Mouse (Mus musculus) limb, embryonic 14.5 days (tissue): ENCODE results near the gene Cdk1. TPM values are rescaled to one million over a fixed set of nuclear protein-coding genes. Genes with fewer than 3 reads are reported as not detected.

Experiments
- ATAC-seq: fragments of 200-750 bp; cut with Nextera tagmentation; 2 replicates; pipeline ENCODE4 v1.8.0; 2017; ENCODE audit warnings: low read depth, moderate number of reproducible peaks, moderate TSS enrichment; ENCODE audit not compliant: low FRiP score
- DNase-seq: peaks from one replicate; pipeline ENCODE4 v3.0.0-alpha.2; 2015; ENCODE audit warnings: low spot score
- H3K27ac ChIP-seq: fragments of 300-500 bp; sonication (generic); replicated peaks from 2 replicates; pipeline ENCODE4 v1.5.1; 2014; ENCODE audit warnings: low read depth, mild to moderate bottlenecking, low read length, moderate library complexity, mixed read lengths
- H3K27me3 ChIP-seq: fragments of 300-500 bp; sonication (generic); 2 replicates; pipeline ENCODE4 v1.6.1; 2014; ENCODE audit warnings: low read length, mixed read lengths; ENCODE audit not compliant: control insufficient read depth, insufficient read depth
- H3K36me3 ChIP-seq: fragments of 300-500 bp; sonication (generic); 2 replicates; pipeline ENCODE4 v1.6.1; 2014; ENCODE audit warnings: mild to moderate bottlenecking, low read length, moderate library complexity, mixed read lengths; ENCODE audit not compliant: control insufficient read depth, insufficient read depth
- H3K4me1 ChIP-seq: fragments of 300-500 bp; sonication (generic); 2 replicates; pipeline ENCODE4 v1.6.1; 2014; ENCODE audit warnings: antibody characterized with exemption, low read length, mixed read lengths; ENCODE audit not compliant: control insufficient read depth, insufficient read depth
- H3K4me2 ChIP-seq: fragments of 300-500 bp; sonication (generic); replicated peaks from 2 replicates; pipeline ENCODE4 v1.6.1; 2014; ENCODE audit warnings: low read depth, mild to moderate bottlenecking, low read length, moderate library complexity; ENCODE audit not compliant: severe bottlenecking
- H3K4me3 ChIP-seq: fragments of 300-500 bp; sonication (generic); replicated peaks from 2 replicates; pipeline ENCODE4 v1.5.1; 2014; ENCODE audit warnings: low read length
- H3K9ac ChIP-seq: fragments of 300-500 bp; sonication (generic); 2 replicates; pipeline ENCODE4 v1.6.1; 2014; ENCODE audit warnings: mild to moderate bottlenecking, low read depth, low read length, moderate library complexity; ENCODE audit not compliant: severe bottlenecking
- H3K9me3 ChIP-seq: fragments of 300-500 bp; sonication (generic); 2 replicates; pipeline ENCODE4 v1.6.1; 2016; ENCODE audit warnings: low read length; ENCODE audit not compliant: control insufficient read depth
- POLR2A ChIP-seq: fragments of 200-500 bp; IDR thresholded peaks from 2 replicates; pipeline ENCODE4 v1.8.0; 2012; ENCODE audit warnings: inconsistent platforms, mild to moderate bottlenecking, moderate library complexity, borderline replicate concordance; ENCODE audit not compliant: insufficient read depth, insufficient read length; ENCODE audit errors: extremely low read depth
- WGBS: fragments of 180-500 bp; shearing (Covaris S2); extraction: QIAGEN DNeasy Blood & Tissue Kit; methylation state at CpG from one replicate; pipeline ENCODE4 v1.1.7; 2014; 5-methylcytosine and 5-hydroxymethylcytosine counted together
- polyA plus RNA-seq, 2 experiments: library from polyadenylated mRNA; depleted of rRNA in 1 of 2; stranded (reverse) in 1 of 2; unstranded in 1 of 2; fragments of >200 nt; fragmentation: Nextera tagmentation in 1 of 2; extraction: Ambion mirVana in 1 of 2; gene quantifications; 2 replicates each; pipeline versions ENCODE4 v1.2.1 to v1.2.3; 2012 to 2014

The Cdk1 gene
- polyA plus RNA-seq, 2 experiments, result 379 to 408 TPM

DNA sequence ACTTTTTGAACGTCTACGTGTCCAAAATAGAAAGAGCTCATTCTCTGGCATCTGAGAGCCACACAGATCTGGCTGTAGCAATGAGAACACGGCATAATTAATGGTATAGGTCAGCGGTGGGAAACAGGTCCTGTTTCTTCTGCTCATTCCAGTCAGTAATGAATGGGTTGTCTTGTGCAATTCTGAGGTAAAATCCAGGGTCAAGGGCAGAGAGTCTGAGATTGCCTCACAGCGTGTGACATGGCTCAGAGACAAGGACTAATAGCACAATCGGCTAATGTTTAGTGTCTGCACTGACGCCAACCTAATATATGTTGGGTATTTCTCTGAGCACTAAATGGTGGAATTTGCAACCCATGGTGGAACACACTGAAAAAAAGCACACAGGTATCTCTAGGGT is 52.8 kb downstream of the Cdk1 start:
- Histone ChIP-seq H3K4me3 (no peak overlapping the region), H3K36me3 (no peaks in the 10 kb centered on the region), H3K27ac (no peak overlapping the region), H3K9me3 (no peaks in the 10 kb centered on the region), H3K4me1 (no peaks in the 10 kb centered on the region), H3K4me2 (no peak overlapping the region), H3K9ac (no peak overlapping the region), H3K27me3 (no peaks in the 10 kb centered on the region)
- no peak for ATAC-seq
- no peak for DNase-seq
- no peak for TF ChIP-seq POLR2A
- 85% methylated on average over 7 of the region's 7 CpGs for WGBS

DNA sequence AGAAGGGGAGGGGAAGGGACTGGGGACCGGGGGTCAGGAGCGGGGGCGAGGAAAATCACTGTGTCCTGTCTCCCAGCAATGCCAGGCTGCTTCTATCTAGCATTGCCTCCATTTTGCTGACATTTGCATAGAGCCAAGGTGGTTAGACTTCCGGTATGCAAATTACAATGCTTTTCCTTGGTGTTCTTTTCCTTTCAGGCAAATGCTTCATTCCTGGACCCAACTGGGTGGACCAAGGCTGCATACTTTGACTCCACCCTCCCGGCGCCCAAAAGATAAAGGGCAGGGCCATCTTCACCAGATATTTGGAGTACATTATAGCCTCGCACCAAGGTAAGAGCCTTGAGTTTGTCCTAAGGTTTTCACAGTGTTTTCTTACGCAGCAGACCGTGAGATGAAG is 56.8 kb downstream of the Cdk1 start:
- H3K27me3 ChIP-seq, result no peaks in the 10 kb centered on the region
- H3K4me1 ChIP-seq, result no peaks in the 10 kb centered on the region
- no peak overlapping the region for H3K4me3 ChIP-seq
- H3K9ac ChIP-seq, result no peak overlapping the region
- H3K36me3 ChIP-seq, result no peaks in the 10 kb centered on the region
- H3K27ac ChIP-seq, result no peak overlapping the region
- no peak for DNase-seq
- H3K9me3 ChIP-seq, result no peaks in the 10 kb centered on the region
- no peak overlapping the region for H3K4me2 ChIP-seq
- WGBS, result 83% methylated on average over 9 of the region's 9 CpGs
- ATAC-seq, result no peak
- TF ChIP-seq POLR2A, result no peak

DNA sequence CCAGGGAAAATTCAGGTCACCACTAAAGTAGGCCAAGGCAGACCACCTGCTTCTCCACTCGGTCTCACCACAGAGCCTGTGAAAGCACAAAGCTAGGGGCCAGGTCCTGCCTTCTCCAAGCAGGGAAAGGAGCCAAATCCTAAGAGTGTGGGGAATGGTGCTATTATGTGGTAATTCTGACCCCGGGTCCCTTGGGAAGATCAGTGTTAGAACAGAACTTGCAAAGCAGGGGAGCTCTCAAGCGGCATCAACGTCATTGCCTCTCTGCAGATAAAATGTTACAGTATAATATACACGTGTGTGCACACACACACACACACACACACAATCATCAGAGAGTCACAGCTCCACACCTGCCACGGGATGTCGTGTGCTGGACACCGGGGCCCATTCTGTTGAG is 62.0 kb downstream of the Cdk1 start:
- ATAC-seq, result no peak
- no peak for TF ChIP-seq POLR2A
- Histone ChIP-seq H3K4me2 (no peak overlapping the region), H3K27ac (no peak overlapping the region), H3K27me3 (no peaks in the 10 kb centered on the region), H3K4me3 (no peak overlapping the region), H3K9me3 (no peaks in the 10 kb centered on the region), H3K9ac (no peak overlapping the region), H3K4me1 (no peaks in the 10 kb centered on the region), H3K36me3 (peaks cover 24% of the 10 kb centered on the region)
- 89% methylated on average over 8 of the region's 8 CpGs for WGBS
- DNase-seq, result no peak

DNA sequence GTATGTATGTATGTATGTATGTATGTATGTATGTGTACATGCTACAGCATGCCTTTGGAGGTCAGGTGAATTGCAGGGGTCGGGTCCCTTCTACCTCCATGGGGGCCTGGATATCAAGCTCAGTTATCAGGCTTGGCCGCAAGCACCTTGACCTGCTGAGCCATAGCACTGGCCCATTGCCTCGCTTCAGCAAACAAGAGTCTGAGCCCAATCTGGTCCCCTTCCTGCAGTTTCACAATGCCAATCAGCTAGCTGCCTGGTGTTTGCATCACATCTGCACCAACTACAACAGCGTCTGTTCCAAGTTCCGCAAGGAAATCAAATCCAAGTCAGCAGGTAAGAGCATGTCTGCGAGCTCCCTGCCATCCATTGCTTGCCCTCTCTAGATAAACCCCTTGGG is 64.0 kb downstream of the Cdk1 start:
- DNase-seq (no peak), ATAC-seq (no peak)
- Histone ChIP-seq H3K4me1 (no peaks in the 10 kb centered on the region), H3K27me3 (no peaks in the 10 kb centered on the region), H3K4me3 (no peak overlapping the region), H3K9me3 (no peaks in the 10 kb centered on the region), H3K27ac (no peak overlapping the region), H3K36me3 (peaks cover 39% of the 10 kb centered on the region), H3K9ac (no peak overlapping the region), H3K4me2 (no peak overlapping the region)
- WGBS, result 87% methylated on average over 6 of the region's 6 CpGs
- no peak for TF ChIP-seq POLR2A

DNA sequence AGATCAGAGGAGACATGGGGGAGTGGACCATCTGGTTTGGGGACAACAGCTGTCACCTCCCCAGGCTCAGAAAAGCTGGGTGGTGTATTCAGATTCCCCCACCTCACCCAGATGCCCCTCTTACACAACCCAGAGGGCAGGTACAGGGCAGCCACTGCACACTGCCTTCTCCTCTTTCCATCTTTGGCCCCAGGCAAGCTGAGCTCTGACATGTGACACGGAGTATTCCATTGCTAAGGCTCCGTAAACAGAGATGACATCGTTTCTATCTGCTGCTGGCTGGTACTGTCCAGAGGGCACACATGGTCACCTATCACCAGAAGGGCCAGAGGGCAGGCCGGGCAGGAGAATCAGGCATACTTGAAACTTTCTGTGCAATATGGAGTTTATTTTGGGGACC is 64.7 kb downstream of the Cdk1 start:
- Histone ChIP-seq H3K27ac (no peak overlapping the region), H3K4me3 (no peak overlapping the region), H3K4me2 (no peak overlapping the region), H3K9ac (no peak overlapping the region), H3K36me3 (peaks cover 44% of the 10 kb centered on the region), H3K4me1 (no peaks in the 10 kb centered on the region), H3K27me3 (no peaks in the 10 kb centered on the region), H3K9me3 (no peaks in the 10 kb centered on the region)
- TF ChIP-seq POLR2A, result no peak
- ATAC-seq, result no peak
- no peak for DNase-seq
- 85% methylated on average over 4 of the region's 4 CpGs for WGBS

DNA sequence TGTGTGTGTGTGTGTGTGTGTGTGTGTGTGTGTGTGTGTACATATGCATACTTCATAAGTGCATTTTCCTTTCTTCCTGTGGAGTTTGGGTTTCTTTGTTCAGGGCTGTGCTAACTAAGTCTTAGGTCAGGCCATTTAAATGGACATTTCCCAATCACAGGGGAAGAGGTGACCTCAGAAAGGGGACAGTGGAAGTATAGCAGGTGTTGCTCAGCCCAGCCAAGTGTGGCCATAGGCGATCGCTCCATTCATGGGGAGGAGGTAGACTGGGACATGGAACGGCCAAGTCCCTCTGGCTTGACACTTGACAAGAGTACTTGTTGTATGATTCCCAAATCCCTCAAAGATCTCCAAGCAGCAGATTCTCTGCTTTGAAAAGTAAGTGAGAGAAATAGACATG is 65.8 kb downstream of the Cdk1 start:
- H3K27ac ChIP-seq, result no peak overlapping the region
- H3K4me3 ChIP-seq, result no peak overlapping the region
- WGBS, result 96% methylated on average over 3 of the region's 3 CpGs
- H3K4me2 ChIP-seq, result no peak overlapping the region
- peaks cover 55% of the 10 kb centered on the region for H3K36me3 ChIP-seq
- ATAC-seq (no peak), DNase-seq (no peak)
- H3K4me1 ChIP-seq, result no peaks in the 10 kb centered on the region
- H3K27me3 ChIP-seq, result no peaks in the 10 kb centered on the region
- no peaks in the 10 kb centered on the region for H3K9me3 ChIP-seq
- H3K9ac ChIP-seq, result no peak overlapping the region
- no peak for TF ChIP-seq POLR2A

Other genes starting within 250 kb of the Cdk1 start
- 17.5 and 18.1 TPM in 2 replicates for gene Rhobtb1, start 201.5 kb downstream of the Cdk1 start, polyA plus RNA-seq (2012; rRNA removed)
- 35.0 and 38.6 TPM in 2 replicates for gene Rhobtb1, start 201.5 kb downstream of the Cdk1 start, polyA plus RNA-seq (2014; fragmentation: Nextera tagmentation; extraction: Ambion mirVana)
- gene A930033H14Rik, start 139.8 kb downstream of the Cdk1 start, polyA plus RNA-seq (2012; rRNA removed), result 2.9 and 4.2 TPM in 2 replicates
- 3.1 and 3.2 TPM in 2 replicates for gene A930033H14Rik, start 139.8 kb downstream of the Cdk1 start, polyA plus RNA-seq (2014; fragmentation: Nextera tagmentation; extraction: Ambion mirVana)
- 12.8 and 14.8 TPM in 2 replicates for gene Ank3, start 45.8 kb upstream of the Cdk1 start, polyA plus RNA-seq (2012; rRNA removed)
- gene Ank3, start 45.8 kb upstream of the Cdk1 start, polyA plus RNA-seq (2014; fragmentation: Nextera tagmentation; extraction: Ambion mirVana), result 25.2 and 29.5 TPM in 2 replicates